Mouse (Mus musculus) heart, postnatal 25 days (tissue): ENCODE measurements around the gene Ms4a1. TPM values are rescaled to one million over a fixed set of nuclear protein-coding genes. Genes with fewer than 3 reads are reported as not detected.
"Not testable (repeated sequence)": the region's sequence is repeated elsewhere in the genome, so short reads cannot be mapped to it uniquely, and the experiment has no call there.

ENCODE experiments used
- DNase-seq: peaks from one replicate; pipeline ENCODE4 v3.0.0; 2022; ENCODE audit warnings: low spot score
- intact Hi-C: fragments of 180-260 bp; cut with DNase I; formaldehyde crosslinking; loops from one replicate; pipeline ENCODE4 v1.15.1; 2025
- total RNA-seq, 2 experiments: library from RNA; stranded (reverse); gene quantifications; 2 replicates each; pipeline ENCODE4 v1.2.3; 2021

The Ms4a1 gene
- under 1 TPM; 0.49 to 0.67 TPM for total RNA-seq

DNA sequence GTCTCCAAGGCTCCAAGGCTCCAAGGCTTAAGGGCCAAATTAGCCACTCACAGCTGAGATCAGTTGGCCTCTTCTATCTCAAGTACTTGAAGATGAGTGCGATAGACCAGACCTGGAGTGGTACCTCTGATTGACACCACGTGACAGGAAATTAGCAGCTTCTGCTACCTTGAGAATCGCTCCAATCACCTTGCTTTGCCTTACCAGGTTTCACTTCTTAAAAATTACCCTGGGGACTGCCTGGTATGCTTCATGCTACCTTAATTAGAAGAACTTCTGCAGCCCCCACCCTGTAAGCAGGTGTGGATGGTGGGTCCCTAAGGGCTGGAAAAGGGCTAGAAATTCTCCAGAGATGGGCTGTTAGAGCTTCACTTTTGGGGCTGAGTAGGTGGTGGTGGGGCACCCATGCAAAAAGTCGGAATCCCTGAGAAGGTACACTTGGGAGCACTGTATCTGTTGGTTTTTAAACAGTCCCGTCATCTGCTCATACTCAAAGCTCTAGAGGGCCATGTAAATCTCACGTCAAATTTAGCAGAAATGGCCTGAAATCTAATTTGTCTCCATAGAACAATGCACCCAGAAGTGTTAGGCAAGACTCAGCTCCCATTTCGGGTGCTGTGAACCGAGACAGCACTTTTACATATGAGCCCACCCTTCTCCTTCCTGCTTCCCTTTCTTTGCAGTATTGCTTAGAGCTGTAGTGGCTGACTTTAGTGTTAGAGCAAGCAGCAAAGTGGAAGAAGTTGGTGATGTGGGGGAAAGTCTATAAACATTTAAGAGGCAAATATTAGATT is at the start of gene Ms4a1:
Gene Ms4a1, minus strand, starts transcription at position 190 of the 794 bp plus-strand sequence.
- no peak for DNase-seq

GRCm38 (mm10) chr19:11314354-11314753 is 48.3 kb upstream of the Ms4a1 start, which contains the start of gene Ms4a14:
Ms4a14 (minus strand) TSS chr19:11314454.
- DNase-seq, result no peak
- intact Hi-C loops, result no loop called here

More for the DNA sequence above, at the start of gene Ms4a1:
- intact Hi-C loops, result no loop called here

- intact Hi-C loops, result no loop called here
- no peak for DNase-seq
Observed at GRCm38 (mm10) chr19:11308888-11309287, 42.8 kb upstream of the Ms4a1 start.

DNA sequence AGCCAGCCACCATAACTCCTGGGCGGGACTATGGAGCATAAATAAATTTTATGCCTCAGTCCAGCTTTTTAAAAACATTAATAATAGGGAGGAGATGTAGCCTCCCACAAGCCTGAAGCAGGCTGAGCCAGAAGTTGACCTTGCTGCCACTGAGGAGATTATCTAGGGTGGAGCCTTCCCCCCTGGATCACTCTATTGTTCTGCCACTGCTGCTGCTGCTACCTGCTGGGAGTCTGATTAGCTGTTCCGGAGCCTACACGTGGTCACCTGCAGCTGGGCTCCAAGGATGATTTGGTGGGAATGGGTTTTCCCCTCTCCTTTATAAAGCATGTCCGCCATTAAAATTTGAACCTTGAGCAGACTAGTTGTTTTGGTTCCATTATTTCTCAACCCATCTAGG is 33.5 kb upstream of the Ms4a1 start:
- DNase-seq, intact Hi-C loops: not testable (repeated sequence)

GRCm38 (mm10) chr19:11298939-11299338 is 32.9 kb upstream of the Ms4a1 start:
- DNase-seq, result no peak
- intact Hi-C loops, result no loop called here

- intact Hi-C loops, DNase-seq: not testable (repeated sequence)
Observed at GRCm38 (mm10) chr19:11293616-11294015, 27.6 kb upstream of the Ms4a1 start.

DNA sequence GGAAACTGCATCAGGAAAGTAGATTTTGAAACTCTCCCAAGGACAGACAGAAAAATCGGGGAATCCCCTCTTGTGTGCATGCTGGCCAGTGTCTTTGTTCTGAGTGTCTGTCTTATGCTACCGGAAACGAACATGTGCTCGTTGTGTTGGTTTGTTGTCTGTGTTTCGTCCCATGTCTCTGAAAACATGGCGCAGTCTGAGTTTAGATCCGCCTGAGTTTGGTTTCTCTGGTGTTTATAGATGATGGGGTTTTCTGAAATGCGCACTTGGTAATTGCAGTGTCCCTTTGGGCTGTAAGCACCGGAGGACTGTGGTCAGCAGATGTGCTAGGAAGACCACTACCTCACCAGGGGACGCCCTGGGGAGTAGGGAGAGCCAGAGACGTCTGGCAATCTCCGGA is 26.9 kb upstream of the Ms4a1 start:
- no peak for DNase-seq
- intact Hi-C loops, result no loop called here

GRCm38 (mm10) chr19:11283773-11284172 is 17.7 kb upstream of the Ms4a1 start, which contains the start of gene Ms4a5:
Ms4a5 (minus strand) TSS chr19:11283873.
- intact Hi-C loops, result no loop called here
- no peak for DNase-seq

GRCm38 (mm10) chr19:11280223-11280622 is 14.2 kb upstream of the Ms4a1 start:
- no peak for DNase-seq
- intact Hi-C loops, result no loop called here

GRCm38 (mm10) chr19:11276431-11276830 is 10.4 kb upstream of the Ms4a1 start:
- DNase-seq, result no peak

GRCm38 (mm10) chr19:11266956-11267355 is 915 bp upstream of the Ms4a1 start:
- intact Hi-C loops, result no loop called here
- no peak for DNase-seq

More at GRCm38 (mm10) chr19:11276431-11276830, 10.4 kb upstream of the Ms4a1 start:
- intact Hi-C loops, result no loop called here

GRCm38 (mm10) chr19:11264602-11265185 is 1.3 kb downstream of the Ms4a1 start:
- intact Hi-C loops, result no loop called here
- no peak for DNase-seq

DNA sequence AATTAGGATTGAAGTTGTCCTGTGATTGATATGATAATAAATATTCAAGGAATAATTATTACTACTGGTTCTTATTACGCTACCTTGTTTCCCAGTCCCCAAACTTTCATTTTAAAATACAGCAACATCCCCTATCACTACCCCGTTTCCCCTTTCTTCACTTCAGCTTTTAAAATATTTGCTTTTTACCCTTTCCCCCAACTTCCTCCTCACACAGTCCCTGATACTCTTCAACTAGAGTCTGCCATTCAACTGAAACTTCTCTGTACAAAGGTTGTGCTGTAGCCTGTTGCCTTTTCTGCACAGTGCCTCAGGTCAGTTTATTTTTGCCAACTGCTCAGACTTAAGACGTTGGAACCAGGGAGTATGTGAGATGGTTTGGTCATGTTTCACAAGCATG is 2.5 kb downstream of the Ms4a1 start:
- intact Hi-C loops, result no loop called here

GRCm38 (mm10) chr19:11262932-11263331 is 3.1 kb downstream of the Ms4a1 start:
- intact Hi-C loops, DNase-seq: not testable (repeated sequence)

More for the DNA sequence above, 2.5 kb downstream of the Ms4a1 start:
- DNase-seq, result no peak

DNA sequence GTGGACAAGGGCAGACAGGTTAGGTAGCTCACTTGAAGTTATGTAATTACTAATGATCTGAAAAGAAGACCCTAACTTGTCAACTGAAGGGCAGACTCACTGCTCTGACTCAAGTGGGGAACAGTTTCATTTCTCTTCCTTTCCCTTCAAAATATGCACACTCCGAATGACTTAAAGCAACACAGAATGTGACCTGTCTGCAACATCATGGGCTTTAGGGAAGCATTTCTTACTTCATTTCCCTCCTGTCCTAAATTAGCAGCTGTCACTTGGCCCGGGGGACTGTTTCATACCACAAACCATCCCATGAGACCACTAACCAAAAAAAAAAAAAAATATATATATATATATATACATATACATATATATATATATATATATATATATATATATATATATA is 4.5 kb downstream of the Ms4a1 start:
- intact Hi-C loops, result no loop called here
- DNase-seq, result no peak

DNA sequence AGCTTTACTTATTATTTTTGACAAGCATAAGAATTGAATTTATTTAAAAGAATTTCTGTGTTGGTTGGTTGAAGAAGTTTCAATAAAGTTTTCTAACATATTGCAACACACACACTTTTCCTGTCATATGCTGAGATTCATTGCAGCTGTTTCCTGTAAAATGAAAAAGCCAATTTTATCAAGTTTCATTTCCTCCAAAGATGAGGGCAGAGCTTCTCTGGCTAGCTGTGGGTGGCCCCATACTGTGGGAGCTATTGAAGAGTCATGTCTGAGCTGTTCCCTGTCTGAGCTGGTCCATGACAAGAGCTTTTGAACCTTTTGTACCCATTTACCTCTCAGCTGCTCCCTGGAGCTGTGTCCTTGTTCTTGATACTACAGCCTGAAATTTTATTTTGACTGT is 21.8 kb downstream of the Ms4a1 start:
- DNase-seq, result peak; percentile 2
- intact Hi-C loops, result no loop called here

DNA sequence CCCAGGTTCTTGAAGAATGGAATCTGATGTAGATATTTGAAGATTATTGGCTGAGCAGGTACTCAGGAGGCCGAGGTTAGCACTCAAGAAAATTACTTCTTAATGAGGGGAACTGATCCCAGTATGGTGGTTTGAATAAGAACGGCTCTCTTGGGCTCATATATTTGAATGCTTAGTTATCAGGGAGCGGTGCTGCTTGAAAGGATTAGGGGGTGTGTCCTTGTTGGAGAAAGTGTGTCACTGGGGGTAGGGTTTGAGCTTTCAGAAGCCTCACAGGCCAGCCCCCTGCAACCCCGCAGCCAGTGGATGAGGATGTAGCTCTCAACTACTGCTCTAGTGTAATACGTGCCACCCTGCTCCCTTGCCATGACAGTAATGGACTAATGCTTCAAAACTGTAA is 23.5 kb downstream of the Ms4a1 start:
- intact Hi-C loops, result no loop called here
- no peak for DNase-seq

DNA sequence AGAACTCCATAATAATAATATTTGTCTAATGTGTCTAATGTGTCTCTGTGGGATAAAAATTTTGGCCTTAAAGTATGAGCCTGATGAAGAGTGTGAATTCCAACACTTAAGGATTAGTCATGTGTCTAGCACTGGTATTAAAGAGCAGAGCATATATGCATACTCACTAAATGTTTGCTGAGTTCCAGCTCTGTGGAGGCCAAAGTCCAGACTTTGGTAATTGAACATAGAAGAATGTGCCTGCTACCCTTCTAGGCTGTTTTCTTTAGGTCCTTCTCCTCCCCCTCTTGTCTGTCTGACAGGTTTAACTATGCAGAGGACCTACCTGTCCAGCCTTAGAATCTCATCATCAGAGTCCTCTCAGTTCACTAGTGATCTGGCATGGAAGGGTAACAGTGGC is 30.2 kb downstream of the Ms4a1 start:
- intact Hi-C loops, result no loop called here
- no peak for DNase-seq

DNA sequence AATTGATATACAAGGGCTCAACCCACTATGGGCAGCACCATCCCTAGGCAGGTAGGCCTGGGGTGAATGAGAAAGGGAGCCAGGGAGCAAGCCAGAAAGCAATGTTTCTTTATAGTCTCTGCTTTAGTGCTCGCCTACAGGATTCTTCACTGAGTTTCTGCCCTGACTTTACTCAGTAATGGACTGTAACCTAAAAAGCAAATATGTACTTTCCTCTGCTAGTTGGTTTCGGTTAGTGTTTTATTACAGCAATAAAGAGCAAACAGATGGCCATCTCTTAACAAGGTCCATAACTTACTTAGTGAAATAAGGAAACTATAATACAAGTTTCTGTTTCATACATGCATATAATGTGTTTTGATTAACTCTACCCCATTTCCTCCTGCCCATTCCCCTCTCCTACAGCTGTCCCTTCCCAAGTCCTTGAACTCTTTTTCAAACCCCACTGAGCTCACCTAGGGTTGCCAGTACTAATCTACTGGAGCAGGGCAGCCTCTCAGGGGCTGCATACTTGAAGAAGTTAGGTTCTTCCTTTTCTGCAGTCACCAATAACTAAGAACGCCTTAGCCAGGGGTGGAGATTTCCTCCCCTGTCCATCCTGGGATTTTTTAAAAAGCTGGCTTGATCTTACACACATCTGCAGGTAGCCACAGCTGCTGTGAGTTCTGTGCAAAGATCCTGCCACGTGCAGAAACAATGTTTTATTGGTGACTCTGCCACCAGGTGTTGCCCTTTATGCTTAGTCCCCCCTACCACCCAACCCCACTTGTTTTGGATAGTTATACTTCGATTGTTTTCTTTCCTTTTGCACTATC is 30.9 kb downstream of the Ms4a1 start:
- DNase-seq, result no peak
- intact Hi-C loops, result no loop called here

GRCm38 (mm10) chr19:11234244-11234643 is 31.8 kb downstream of the Ms4a1 start:
- no peak for DNase-seq
- intact Hi-C loops, result no loop called here

GRCm38 (mm10) chr19:11232348-11232747 is 33.7 kb downstream of the Ms4a1 start, which contains the start of gene Ms4a12:
Ms4a12 (minus strand) TSS chr19:11232448.
- intact Hi-C loops, result no loop called here

More at GRCm38 (mm10) chr19:11232348-11232747, 33.7 kb downstream of the Ms4a1 start, which contains the start of gene Ms4a12:
- DNase-seq, result no peak
